Mouse (Mus musculus): Measurements from ENCODE around the gene Meis1. TPM values are rescaled to one million over a fixed set of nuclear protein-coding genes. Genes with fewer than 3 reads are reported as not detected.

Meis1 gene
- total RNA-seq, 2 experiments from 2014 or later = 1.8 to 1.9 TPM

- DNase-seq (ENCODE audit: low spot score in 2 of 2) = no peak
- no peak overlapping the region for H3K27ac ChIP-seq
- TF ChIP-seq CTCF (conservative IDR thresholded peaks at IDR 0.05) = no peak
- H3K4me3 ChIP-seq = no peak overlapping the region
These were observed 149.3 kb downstream of the Meis1 start for GRCm38 (mm10) chr11:18869429-18869969.

DNA sequence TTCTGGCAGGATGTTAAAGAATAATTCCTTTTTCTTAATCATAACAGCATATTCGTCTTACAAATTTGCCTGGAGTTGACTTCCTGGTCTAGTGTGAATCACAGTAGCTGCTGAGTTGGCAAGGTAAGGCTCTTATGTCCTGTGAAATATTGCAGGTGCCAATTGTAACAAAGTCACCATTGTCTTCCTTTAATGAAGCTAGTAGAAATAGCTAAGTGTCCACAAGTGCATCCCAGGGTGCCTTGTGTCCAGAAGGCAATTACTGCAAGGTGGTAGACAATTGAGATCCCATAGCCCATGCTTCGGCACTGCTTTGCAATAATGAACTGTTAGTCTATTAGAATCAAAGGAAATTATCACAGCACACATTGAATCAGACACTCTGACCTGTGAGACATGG lies 151.1 kb downstream of the Meis1 start:
- Histone ChIP-seq H3K4me3 (no peak overlapping the region), H3K27ac (no peak overlapping the region)
- TF ChIP-seq CTCF (conservative IDR thresholded peaks at IDR 0.05) = no peak
- DNase-seq (ENCODE audit: low spot score in 2 of 2) = no peak

DNA sequence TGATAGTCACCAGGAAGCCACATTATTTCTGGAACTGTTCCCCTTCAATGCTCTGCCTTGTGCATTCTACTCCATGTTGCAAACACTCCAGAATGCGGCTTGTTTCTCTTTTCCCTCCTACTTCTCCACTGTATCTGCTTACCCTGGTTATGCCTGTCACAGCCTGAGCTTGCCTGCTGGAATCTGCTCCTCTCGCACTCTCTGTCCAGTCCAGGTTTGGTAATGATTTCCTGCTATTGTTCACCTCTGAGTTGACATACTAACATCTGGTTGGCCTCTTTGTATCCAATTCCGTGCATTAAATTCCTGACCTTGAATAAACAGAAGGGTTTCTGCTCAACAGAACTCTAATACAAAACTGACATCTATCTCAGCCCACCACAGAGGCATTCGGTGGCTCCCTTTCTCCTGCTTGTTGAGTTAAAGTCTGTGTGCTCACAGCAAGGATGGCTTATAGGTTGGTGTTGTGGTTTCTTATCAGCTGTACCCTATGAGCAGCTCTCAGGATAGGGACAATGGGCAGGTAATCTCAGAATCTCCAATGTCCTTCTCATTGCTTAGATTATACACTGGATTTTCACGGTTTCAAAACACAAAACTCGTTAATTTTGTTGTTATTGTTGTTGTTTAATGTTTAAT lies 152.5 kb downstream of the Meis1 start:
- TF ChIP-seq CTCF (conservative IDR thresholded peaks at IDR 0.05) = no peak

GRCm38 (mm10) chr11:18850772-18851171 lies 168.0 kb downstream of the Meis1 start:
- Histone ChIP-seq H3K4me3 (no peak overlapping the region), H3K27ac (no peak overlapping the region)
- TF ChIP-seq CTCF (conservative IDR thresholded peaks at IDR 0.05) = no peak
- DNase-seq (ENCODE audit: low spot score in 2 of 2) = no peak

More for the DNA sequence above, 152.5 kb downstream of the Meis1 start:
- Histone ChIP-seq H3K4me3 (no peak overlapping the region), H3K27ac (no peak overlapping the region)
- DNase-seq (ENCODE audit: low spot score in 2 of 2) = no peak

DNA sequence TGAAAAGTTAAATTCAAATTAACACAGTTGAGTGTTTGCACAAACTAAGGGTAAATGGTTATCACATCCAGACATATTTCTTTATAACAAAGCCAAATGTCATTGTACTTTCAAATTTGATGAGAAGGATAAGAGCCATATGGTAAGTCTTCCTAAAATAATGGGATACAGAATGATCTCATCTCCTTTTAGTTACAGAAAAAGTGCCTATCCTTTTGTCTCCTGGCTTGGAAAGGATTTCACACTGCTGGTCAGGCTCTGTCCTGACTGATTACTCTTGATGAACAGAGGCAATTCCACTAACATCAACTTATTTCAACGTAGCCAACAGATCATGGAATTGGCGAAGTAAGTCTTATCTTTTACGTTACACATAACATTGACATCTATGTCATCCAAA lies 171.1 kb downstream of the Meis1 start:
- H3K4me3 ChIP-seq = no peak overlapping the region
- TF ChIP-seq CTCF (conservative IDR thresholded peaks at IDR 0.05) = no peak
- DNase-seq (ENCODE audit: low spot score in 2 of 2) = no peak
- no peak overlapping the region for H3K27ac ChIP-seq

- TF ChIP-seq CTCF (conservative IDR thresholded peaks at IDR 0.05) = no peak
- H3K4me3 ChIP-seq = no peak overlapping the region
- H3K27ac ChIP-seq = no peak overlapping the region
- no peak for DNase-seq (ENCODE audit: low spot score in 2 of 2)
These were observed 172.3 kb downstream of the Meis1 start for GRCm38 (mm10) chr11:18846472-18846871.

DNA sequence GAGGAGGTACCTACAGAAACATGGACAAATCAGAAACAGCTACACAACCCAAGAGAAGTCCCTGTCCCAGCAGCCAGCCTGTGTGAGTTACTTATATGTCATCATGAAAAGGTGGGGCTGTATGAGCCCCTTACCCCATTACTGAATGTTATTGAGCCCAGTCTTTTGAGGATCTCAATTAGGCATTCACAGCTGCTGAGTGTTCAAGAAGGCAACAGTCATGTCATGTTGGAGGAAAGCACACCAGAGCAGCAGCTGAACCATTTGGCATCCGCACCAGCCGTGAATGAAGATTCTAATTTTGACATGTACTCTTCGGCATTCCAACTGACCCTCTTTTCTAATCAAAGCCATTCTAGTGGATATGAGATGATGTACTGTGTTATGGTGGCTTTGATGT lies 172.9 kb downstream of the Meis1 start:
- Histone ChIP-seq H3K27ac (no peak overlapping the region), H3K4me3 (no peak overlapping the region)
- TF ChIP-seq CTCF (conservative IDR thresholded peaks at IDR 0.05) = no peak
- no peak for DNase-seq (ENCODE audit: low spot score in 2 of 2)

- no peak overlapping the region for H3K4me3 ChIP-seq
- no peak overlapping the region for H3K27ac ChIP-seq
- DNase-seq (ENCODE audit: low spot score in 2 of 2) = no peak
- TF ChIP-seq CTCF (conservative IDR thresholded peaks at IDR 0.05) = no peak
These were observed 173.3 kb downstream of the Meis1 start for GRCm38 (mm10) chr11:18845466-18845865.

- DNase-seq (ENCODE audit: low spot score in 2 of 2) = no peak
- no peak overlapping the region for H3K27ac ChIP-seq
- no peak overlapping the region for H3K4me3 ChIP-seq
- TF ChIP-seq CTCF (conservative IDR thresholded peaks at IDR 0.05) = no peak
These were observed 188.7 kb downstream of the Meis1 start for GRCm38 (mm10) chr11:18830087-18830486.

Data from layer of hippocampus, adult 2 months (tissue).